Mouse (Mus musculus) kidney, postnatal 0 days (tissue): ENCODE measurements at regions not wholly inside any gene's neighbourhood (a gene's known extent, or its start where the extent isn't known, plus 50 kb on each side); places are given as distances from the start of the nearest gene placed in this dataset.
"Not testable (repeated sequence)": the region's sequence is repeated elsewhere in the genome, so short reads cannot be mapped to it uniquely, and the experiment has no call there.

ENCODE experiments used
- ATAC-seq: fragments of 200-750 bp; cut with Nextera tagmentation; replicated peaks from 2 replicates; pipeline ENCODE4 v1.8.0; 2017; ENCODE audit warnings: low read depth, moderate number of reproducible peaks, moderate TSS enrichment, moderate library complexity; ENCODE audit not compliant: low FRiP score
- DNase-seq: peaks from one replicate; pipeline ENCODE4 v3.0.0-alpha.2; 2016; ENCODE audit warnings: low spot score
- H3K27ac ChIP-seq: fragments of 300-500 bp; sonication (generic); 2 replicates; pipeline ENCODE4 v1.5.1; 2014; ENCODE audit warnings: mild to moderate bottlenecking
- H3K27me3 ChIP-seq: fragments of 300-500 bp; sonication (generic); 2 replicates; pipeline ENCODE4 v1.6.1; 2014; ENCODE audit warnings: low read length, mixed read lengths; ENCODE audit not compliant: insufficient read depth
- H3K36me3 ChIP-seq: fragments of 300-500 bp; sonication (generic); 2 replicates; pipeline ENCODE4 v1.6.1; 2014; ENCODE audit warnings: low read length, mixed read lengths; ENCODE audit not compliant: insufficient read depth
- H3K4me1 ChIP-seq: fragments of 300-500 bp; sonication (generic); replicated peaks from 2 replicates; pipeline ENCODE4 v1.6.1; 2014; ENCODE audit warnings: antibody characterized with exemption, low read length, mixed read lengths; ENCODE audit not compliant: insufficient read depth
- H3K4me2 ChIP-seq: fragments of 300-500 bp; sonication (generic); 2 replicates; pipeline ENCODE4 v1.6.1; 2014; ENCODE audit warnings: mild to moderate bottlenecking, low read length, moderate library complexity, mixed read lengths
- H3K4me3 ChIP-seq: fragments of 300-500 bp; sonication (generic); replicated peaks from 2 replicates; pipeline ENCODE4 v1.5.1; 2014; ENCODE audit warnings: low read depth, low read length
- H3K9ac ChIP-seq: fragments of 300-500 bp; sonication (generic); 2 replicates; pipeline ENCODE4 v1.6.1; 2014; ENCODE audit warnings: low read depth, low read length
- H3K9me3 ChIP-seq: fragments of 300-500 bp; sonication (generic); replicated peaks from 2 replicates; pipeline ENCODE4 v1.6.1; 2016; ENCODE audit warnings: low read length, inconsistent platforms, mixed read lengths
- CTCF ChIP-seq: IDR thresholded peaks from 2 replicates; pipeline ENCODE4 v1.5.1; 2016; ENCODE audit warnings: antibody characterized with exemption, low read depth, mild to moderate bottlenecking, moderate library complexity
- WGBS: fragments of 180-500 bp; shearing (Covaris S2); extraction: QIAGEN DNeasy Blood & Tissue Kit; methylation state at CpG from one replicate; pipeline ENCODE4 v1.1.7; 2014; 5-methylcytosine and 5-hydroxymethylcytosine counted together

DNA sequence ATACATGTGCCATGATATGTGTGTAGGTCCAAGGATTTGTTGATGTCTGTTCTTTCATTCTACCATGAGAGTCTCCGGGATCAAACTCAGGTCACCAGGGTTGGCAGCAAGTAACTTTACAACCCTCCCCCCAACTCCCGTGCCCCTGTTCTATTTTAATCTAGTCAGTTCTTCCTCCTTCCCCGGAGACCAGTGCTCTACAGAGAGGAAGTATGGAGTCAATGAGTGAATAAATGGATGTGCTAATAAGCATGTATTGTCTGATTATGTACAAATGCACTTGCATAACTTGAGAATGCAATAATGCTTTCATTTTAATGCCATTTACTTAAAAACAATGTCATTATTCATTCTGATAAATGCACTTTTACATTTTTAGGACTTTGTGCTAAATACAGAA is 79.1 kb upstream of the Tbl1xr1 start:
- H3K4me2 ChIP-seq, result no peak overlapping the region
- DNase-seq (no peak), ATAC-seq (no peak)
- no peaks in the 10 kb centered on the region for H3K27me3 ChIP-seq
- H3K27ac ChIP-seq, result no peak overlapping the region
- no peaks in the 10 kb centered on the region for H3K9me3 ChIP-seq
- H3K4me3 ChIP-seq, result no peak overlapping the region
- 67% methylated on average over 3 of the region's 3 CpGs for WGBS
- no peak overlapping the region for H3K9ac ChIP-seq
- TF ChIP-seq CTCF, result no peak
- H3K4me1 ChIP-seq, result no peaks in the 10 kb centered on the region
- no peaks in the 10 kb centered on the region for H3K36me3 ChIP-seq

DNA sequence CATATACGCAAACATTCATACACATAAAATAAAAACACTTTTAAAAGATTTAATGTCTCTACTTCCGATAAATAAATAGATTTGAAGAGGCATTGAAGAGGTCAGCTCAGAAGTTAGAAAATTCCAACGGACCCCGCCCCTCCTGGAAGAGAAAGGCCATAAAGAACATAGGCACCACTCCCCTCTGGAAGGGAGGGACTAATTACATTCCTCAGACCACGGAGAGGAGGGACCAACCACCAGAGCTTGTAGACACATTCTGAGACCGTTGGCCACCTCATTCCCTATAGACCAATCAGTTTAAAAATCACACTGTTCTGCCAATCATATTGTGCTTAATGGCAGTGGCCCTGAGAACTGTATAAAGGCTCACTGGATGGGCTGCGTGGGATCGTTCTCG is 71.0 kb upstream of the Tbl1xr1 start:
- Histone ChIP-seq H3K4me3 (no peak overlapping the region), H3K27me3 (no peaks in the 10 kb centered on the region), H3K36me3 (no peaks in the 10 kb centered on the region), H3K9me3 (no peaks in the 10 kb centered on the region), H3K27ac (no peak overlapping the region), H3K4me2 (no peak overlapping the region), H3K9ac (no peak overlapping the region), H3K4me1 (no peaks in the 10 kb centered on the region)
- no peak for DNase-seq
- no peak for ATAC-seq
- TF ChIP-seq CTCF, result no peak
- 74% methylated on average over 9 of the region's 9 CpGs for WGBS

DNA sequence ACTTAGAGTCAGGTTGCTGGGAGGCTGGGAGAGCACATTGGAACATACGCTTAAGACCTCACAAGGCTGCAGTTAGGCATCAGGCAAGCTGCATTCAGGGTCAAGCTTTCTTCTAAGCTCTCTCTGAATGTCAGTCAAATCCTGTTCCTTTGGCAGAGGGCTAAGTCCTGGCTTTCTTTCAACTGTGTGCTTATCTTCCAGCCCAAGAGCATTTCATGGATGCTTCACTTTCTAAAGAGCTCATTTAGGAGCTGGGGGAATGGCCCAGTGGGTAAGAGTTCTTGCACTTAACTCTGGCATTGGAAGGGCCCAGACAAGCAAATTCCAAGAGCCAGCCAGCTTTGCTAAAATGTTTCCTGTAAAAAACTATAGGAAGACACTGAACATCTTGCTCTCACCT is 70.3 kb upstream of the Tbl1xr1 start:
- no peak overlapping the region for H3K4me2 ChIP-seq
- no peak overlapping the region for H3K27ac ChIP-seq
- H3K27me3 ChIP-seq, result no peaks in the 10 kb centered on the region
- DNase-seq (no peak), ATAC-seq (no peak)
- 93% methylated on average over 1 of the region's 1 CpGs for WGBS
- H3K36me3 ChIP-seq, result no peaks in the 10 kb centered on the region
- H3K9ac ChIP-seq, result no peak overlapping the region
- no peak for TF ChIP-seq CTCF
- H3K4me1 ChIP-seq, result no peaks in the 10 kb centered on the region
- no peaks in the 10 kb centered on the region for H3K9me3 ChIP-seq
- H3K4me3 ChIP-seq, result no peak overlapping the region

DNA sequence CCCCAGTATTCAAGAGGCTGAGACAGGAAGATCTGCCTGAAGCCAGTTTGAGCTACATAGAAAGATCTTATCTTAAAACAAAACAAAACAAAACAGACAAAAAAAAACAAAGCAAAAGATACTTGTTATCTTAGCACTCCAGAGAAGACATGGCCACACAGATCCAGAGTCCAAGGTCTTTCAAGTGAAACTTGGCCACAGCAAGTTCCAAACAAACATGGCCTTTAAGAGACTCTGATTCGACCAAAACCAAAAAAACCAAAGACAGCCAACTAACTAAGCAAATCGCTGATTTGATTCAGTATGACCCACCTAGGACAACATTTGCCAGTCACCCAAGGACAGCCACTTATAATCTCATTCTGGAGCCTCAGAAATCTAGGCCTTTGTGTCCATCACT is 69.8 kb upstream of the Tbl1xr1 start:
- WGBS, result 92% methylated on average over 2 of the region's 2 CpGs
- Histone ChIP-seq H3K27ac (no peak overlapping the region), H3K9me3 (no peaks in the 10 kb centered on the region), H3K27me3 (no peaks in the 10 kb centered on the region), H3K4me1 (no peaks in the 10 kb centered on the region), H3K9ac (no peak overlapping the region), H3K36me3 (no peaks in the 10 kb centered on the region), H3K4me3 (no peak overlapping the region), H3K4me2 (no peak overlapping the region)
- ATAC-seq, result no peak
- DNase-seq, result no peak
- TF ChIP-seq CTCF, result no peak

DNA sequence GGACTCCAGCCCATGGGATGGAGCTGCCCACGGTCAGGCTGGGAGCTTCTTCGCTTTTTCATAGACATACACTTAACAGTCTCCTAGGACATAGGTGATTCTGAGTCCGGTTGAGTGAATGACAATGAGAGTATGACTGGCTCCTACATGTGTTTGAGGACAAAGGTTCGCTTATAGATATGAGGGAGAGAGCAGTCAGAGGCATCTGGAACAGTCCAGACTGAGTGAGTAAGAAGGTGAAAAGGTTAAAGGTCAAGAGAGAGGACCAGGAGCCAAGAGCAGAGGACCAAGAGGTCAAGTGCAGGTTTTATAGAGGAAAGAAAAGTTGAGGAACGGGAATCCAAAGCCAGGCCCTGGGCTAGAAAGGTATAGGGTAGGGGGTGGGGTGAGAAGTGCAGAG is 68.7 kb upstream of the Tbl1xr1 start:
- H3K27me3 ChIP-seq, result no peaks in the 10 kb centered on the region
- no peak overlapping the region for H3K4me2 ChIP-seq
- WGBS, result 90% methylated on average over 5 of the region's 5 CpGs
- DNase-seq, result no peak
- no peak for TF ChIP-seq CTCF
- H3K4me1 ChIP-seq, result no peaks in the 10 kb centered on the region
- no peak overlapping the region for H3K9ac ChIP-seq
- no peaks in the 10 kb centered on the region for H3K9me3 ChIP-seq
- ATAC-seq, result no peak
- no peak overlapping the region for H3K4me3 ChIP-seq
- no peak overlapping the region for H3K27ac ChIP-seq
- no peaks in the 10 kb centered on the region for H3K36me3 ChIP-seq

DNA sequence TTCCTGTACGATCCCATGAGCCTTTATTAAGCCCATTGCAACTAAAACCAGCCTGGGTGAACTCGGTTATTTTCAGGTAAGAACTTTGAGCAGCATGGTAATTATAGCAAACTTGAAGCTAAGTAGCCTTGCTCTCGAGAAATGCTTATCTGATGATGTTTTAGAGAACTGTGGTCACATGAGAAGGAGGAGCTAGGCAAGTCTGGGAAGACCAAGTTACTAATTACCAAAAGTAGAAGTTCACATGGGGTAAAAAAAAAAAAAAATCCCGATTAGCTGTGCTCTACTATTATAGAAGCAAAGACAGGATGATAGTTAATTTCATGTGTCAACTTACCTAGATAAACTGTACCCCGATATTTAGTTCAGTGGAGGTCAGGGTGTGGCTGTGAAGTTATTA is 68.0 kb upstream of the Tbl1xr1 start:
- H3K4me3 ChIP-seq, result no peak overlapping the region
- 71% methylated on average over 5 of the region's 5 CpGs for WGBS

DNA sequence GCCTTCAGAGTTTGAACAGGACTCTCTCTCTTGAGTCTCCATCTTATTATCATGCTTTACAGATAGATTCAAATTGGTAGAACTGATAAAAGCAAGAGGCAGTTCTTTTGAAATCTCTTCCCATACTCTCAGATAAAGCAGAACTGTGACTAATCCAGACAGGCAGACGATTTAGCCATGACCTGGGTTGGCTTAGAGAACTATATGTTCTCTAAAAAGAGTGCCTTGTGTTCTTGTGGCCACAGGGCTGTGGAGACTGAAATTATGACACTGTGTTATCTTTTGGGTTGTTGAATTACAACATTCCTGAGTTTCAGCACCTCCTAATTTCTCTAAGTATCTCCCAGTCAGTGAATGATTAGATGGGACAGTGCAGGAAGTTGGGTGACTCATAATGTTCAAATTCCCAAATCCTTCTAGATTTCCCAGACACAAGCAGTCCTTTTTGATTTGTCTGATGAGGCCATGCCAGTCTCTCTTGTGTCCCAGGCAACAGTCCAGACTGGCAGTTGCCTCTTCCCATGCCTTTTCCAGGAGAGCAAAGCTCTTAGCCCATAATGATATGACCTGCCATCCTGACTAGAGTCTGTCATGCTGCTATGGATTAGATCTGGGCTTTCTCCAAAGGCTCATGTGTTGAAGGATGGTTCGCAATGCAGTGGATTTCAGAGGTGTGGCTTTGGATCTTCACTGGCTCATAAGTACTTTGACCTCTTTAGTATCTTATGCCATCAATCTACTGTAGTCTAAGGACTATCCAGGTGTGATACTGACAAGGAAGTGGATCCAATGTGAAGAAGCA is 66.4 kb upstream of the Tbl1xr1 start:
- H3K9me3 ChIP-seq, result no peaks in the 10 kb centered on the region
- no peaks in the 10 kb centered on the region for H3K36me3 ChIP-seq
- no peak overlapping the region for H3K4me2 ChIP-seq
- 90% methylated on average over 2 of the region's 2 CpGs for WGBS
- no peak for DNase-seq
- no peak for ATAC-seq
- no peaks in the 10 kb centered on the region for H3K4me1 ChIP-seq
- no peak overlapping the region for H3K4me3 ChIP-seq
- no peak overlapping the region for H3K27ac ChIP-seq
- no peak overlapping the region for H3K9ac ChIP-seq
- no peaks in the 10 kb centered on the region for H3K27me3 ChIP-seq
- TF ChIP-seq CTCF, result no peak

More for the DNA sequence above, 68.0 kb upstream of the Tbl1xr1 start:
- Histone ChIP-seq H3K4me2 (no peak overlapping the region), H3K36me3 (no peaks in the 10 kb centered on the region), H3K9ac (no peak overlapping the region), H3K4me1 (no peaks in the 10 kb centered on the region), H3K27me3 (no peaks in the 10 kb centered on the region), H3K9me3 (no peaks in the 10 kb centered on the region), H3K27ac (no peak overlapping the region)
- DNase-seq (no peak), ATAC-seq (no peak)
- TF ChIP-seq CTCF, result no peak

DNA sequence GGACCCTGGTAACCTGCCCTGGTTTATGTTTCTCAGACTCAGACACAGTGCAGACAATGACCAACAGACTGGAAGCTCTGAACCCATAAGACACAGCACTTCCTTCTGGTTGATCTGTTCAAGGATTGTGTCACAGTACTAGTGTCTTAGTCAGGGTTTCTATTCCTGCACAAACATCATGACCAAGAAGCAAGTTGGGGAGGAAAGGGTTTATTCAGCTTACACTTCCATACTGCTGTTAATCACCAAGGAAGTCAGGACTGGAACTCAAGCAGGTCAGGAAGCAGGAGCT is 65.8 kb upstream of the Tbl1xr1 start:
- not testable (repeated sequence) for H3K4me1 ChIP-seq, H3K9me3 ChIP-seq, H3K9ac ChIP-seq, DNase-seq, H3K27me3 ChIP-seq, ATAC-seq, H3K36me3 ChIP-seq, H3K4me2 ChIP-seq, H3K4me3 ChIP-seq, H3K27ac ChIP-seq
